ENCODE assay signal across 20 mouse cellular contexts in the genomic region with DNA sequence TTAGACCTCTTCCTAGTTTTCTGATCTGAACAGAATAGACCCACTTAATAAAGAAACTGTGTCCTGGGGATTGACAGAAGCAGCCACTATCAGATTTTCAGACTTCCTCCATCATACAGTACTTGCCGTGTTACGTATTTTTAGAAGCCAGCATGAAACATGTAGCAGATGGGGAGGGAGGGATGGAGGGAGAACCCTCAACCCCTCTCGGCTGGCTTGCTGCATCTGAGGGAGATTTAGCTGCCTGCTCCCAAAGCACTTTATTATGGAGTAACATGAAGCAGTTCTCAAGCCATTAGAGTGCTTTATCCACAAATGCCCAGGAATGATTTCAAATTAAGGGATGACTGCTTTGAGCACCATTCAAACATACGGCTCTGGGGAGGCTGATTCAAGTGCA.
DNase-seq lines count a peak whose midpoint lies in the region; ATAC-seq and TF ChIP-seq lines count a peak whose summit lies in the region.
"Had no signal": no experiment of that assay in that cellular context is flagged by ENCODE, and none has a peak within 500 bp of the region (broad histone marks: within the 10 kb centered on the region; RNA-seq: fewer than 3 reads in every experiment).

No protein-coding gene starts in this region.

- WGBS in forebrain, embryonic 14.5 days = 41% methylated on average over 4 of the region's 4 CpGs
- 33% methylated on average over 4 of the region's 4 CpGs for WGBS in forebrain, embryonic 15.5 days
- 50% methylated on average over 4 of the region's 4 CpGs for WGBS in midbrain, embryonic 13.5 days
- WGBS in midbrain, embryonic 16.5 days = 28% methylated on average over 4 of the region's 4 CpGs
- 28% methylated on average over 4 of the region's 4 CpGs for WGBS in forebrain, postnatal 0 days
- 61% methylated on average over 4 of the region's 4 CpGs for WGBS in kidney, embryonic 15.5 days

- no peak for ATAC-seq in forebrain, embryonic 14.5 days
- no peak for ATAC-seq in forebrain, embryonic 15.5 days (replicated peaks)
- 0 out of 2 replicates have a peak, but pooled peaks have one; percentile 40 for ATAC-seq in midbrain, embryonic 13.5 days
- ATAC-seq in midbrain, embryonic 16.5 days = no peak
- ATAC-seq in forebrain, postnatal 0 days = 0 out of 2 replicates have a peak, but pooled peaks have one; percentile 30
- no peak for ATAC-seq in kidney, embryonic 15.5 days (replicated peaks; ENCODE audit: low FRiP score)
- ATAC-seq: intestine, postnatal 0 days had no signal

- no peak for TF ChIP-seq CTCF in forebrain, postnatal 0 days (IDR thresholded peaks at IDR 0.05; ENCODE audit: low read depth)

- H3K4me1 ChIP-seq in forebrain, embryonic 14.5 days (ENCODE audit: control insufficient read depth, insufficient read depth, low read length) = 0 out of 2 replicates have a peak, but pooled peaks cover 7% of the 10 kb centered on the region
- peaks cover 9% of the 10 kb centered on the region; the same call in 1 of the 2 replicates for H3K4me1 ChIP-seq in forebrain, embryonic 15.5 days
- peaks cover 12% of the 10 kb centered on the region for H3K4me1 ChIP-seq in midbrain, embryonic 13.5 days (replicated peaks)
- H3K4me1 ChIP-seq in midbrain, embryonic 16.5 days (ENCODE audit: control insufficient read depth, insufficient read depth, low read length) = 0 out of 2 replicates have a peak, but pooled peaks cover 3% of the 10 kb centered on the region
- peaks cover 6% of the 10 kb centered on the region; the same call in 1 of the 2 replicates for H3K4me1 ChIP-seq in forebrain, postnatal 0 days (ENCODE audit: insufficient read depth)
- H3K4me1 ChIP-seq in kidney, embryonic 15.5 days = no peaks in the 10 kb centered on the region
- H3K4me1 ChIP-seq: liver, embryonic 13.5 days had no signal

- H3K36me3 ChIP-seq in forebrain, embryonic 14.5 days (ENCODE audit: control insufficient read depth, insufficient read depth, low read length) = no peaks in the 10 kb centered on the region
- H3K36me3 ChIP-seq in forebrain, embryonic 15.5 days = no peaks in the 10 kb centered on the region
- no peaks in the 10 kb centered on the region for H3K36me3 ChIP-seq in midbrain, embryonic 13.5 days
- no peaks in the 10 kb centered on the region for H3K36me3 ChIP-seq in midbrain, embryonic 16.5 days (ENCODE audit: control insufficient read depth, insufficient read depth, low read length)
- no peaks in the 10 kb centered on the region for H3K36me3 ChIP-seq in forebrain, postnatal 0 days (ENCODE audit: insufficient read depth)
- H3K36me3 ChIP-seq in kidney, embryonic 15.5 days = no peaks in the 10 kb centered on the region
- H3K36me3 ChIP-seq: liver, embryonic 13.5 days had no signal

- H3K4me3 ChIP-seq in forebrain, embryonic 14.5 days (ENCODE audit: low read depth, low read length) = no peak overlapping the region
- H3K4me3 ChIP-seq in forebrain, embryonic 15.5 days = no peak overlapping the region
- H3K4me3 ChIP-seq in midbrain, embryonic 13.5 days (replicated peaks) = no peak overlapping the region
- H3K4me3 ChIP-seq in midbrain, embryonic 16.5 days (ENCODE audit: low read depth, low read length) = no peak overlapping the region
- no peak overlapping the region for H3K4me3 ChIP-seq in forebrain, postnatal 0 days (ENCODE audit: low read depth, low read length)
- no peak overlapping the region for H3K4me3 ChIP-seq in kidney, embryonic 15.5 days (replicated peaks)
- H3K4me3 ChIP-seq: heart, adult 2 months; left cerebral cortex, adult 2 months; liver, embryonic 13.5 days had no signal

- no peaks in the 10 kb centered on the region for H3K9me3 ChIP-seq in forebrain, embryonic 14.5 days (replicated peaks; ENCODE audit: control insufficient read depth, low read length)
- no peaks in the 10 kb centered on the region for H3K9me3 ChIP-seq in forebrain, embryonic 15.5 days
- no peaks in the 10 kb centered on the region for H3K9me3 ChIP-seq in midbrain, embryonic 13.5 days
- no peaks in the 10 kb centered on the region for H3K9me3 ChIP-seq in midbrain, embryonic 16.5 days (replicated peaks; ENCODE audit: control insufficient read depth, low read length, poor library complexity, severe bottlenecking)
- H3K9me3 ChIP-seq in forebrain, postnatal 0 days (ENCODE audit: low read length) = no peaks in the 10 kb centered on the region
- no peaks in the 10 kb centered on the region for H3K9me3 ChIP-seq in kidney, embryonic 15.5 days (replicated peaks)
- H3K9me3 ChIP-seq: liver, embryonic 13.5 days had no signal

- no peak overlapping the region for H3K4me2 ChIP-seq in forebrain, embryonic 14.5 days (ENCODE audit: low read length)
- no peak overlapping the region for H3K4me2 ChIP-seq in forebrain, embryonic 15.5 days (replicated peaks)
- no peak overlapping the region for H3K4me2 ChIP-seq in midbrain, embryonic 13.5 days (replicated peaks)
- H3K4me2 ChIP-seq in midbrain, embryonic 16.5 days (ENCODE audit: low read length) = no peak overlapping the region
- no peak overlapping the region for H3K4me2 ChIP-seq in forebrain, postnatal 0 days (ENCODE audit: low read depth)
- no peak overlapping the region for H3K4me2 ChIP-seq in kidney, embryonic 15.5 days
- H3K4me2 ChIP-seq: liver, embryonic 13.5 days had no signal

- 0 out of 2 replicates have a peak overlapping the region, but pooled peaks have one; percentile 21 for H3K27ac ChIP-seq in forebrain, embryonic 14.5 days (ENCODE audit: low read depth, low read length)
- H3K27ac ChIP-seq in forebrain, embryonic 15.5 days (replicated peaks) = no peak overlapping the region; the same call in 1 of the 2 replicates
- H3K27ac ChIP-seq in midbrain, embryonic 13.5 days = 0 out of 2 replicates have a peak overlapping the region, but pooled peaks have one; percentile 19
- H3K27ac ChIP-seq in midbrain, embryonic 16.5 days (ENCODE audit: low read length) = no peak overlapping the region
- H3K27ac ChIP-seq in forebrain, postnatal 0 days (ENCODE audit: low read depth, low read length) = peak overlapping the region; percentile 40; the same call in 1 of the 2 replicates
- H3K27ac ChIP-seq in kidney, embryonic 15.5 days = no peak overlapping the region
- H3K27ac ChIP-seq: heart, adult 2 months; left cerebral cortex, adult 2 months; liver, embryonic 13.5 days had no signal

- peak; percentile 43 for DNase-seq in forebrain, embryonic 14.5 days (ENCODE audit: low spot score)
- no peak for DNase-seq in forebrain, postnatal 0 days
- no peak for DNase-seq in spleen, postnatal 4 days (ENCODE audit: low spot score in 2 of 2)
- DNase-seq: adrenal gland, adult 2 months; gastrocnemius, postnatal 36 days; heart, adult 2 months; kidney, postnatal 36 days; layer of hippocampus, adult 9-11 months; liver, embryonic 13.5 days; lung, adult 2 months; lung, postnatal 14 days; right cerebral cortex, postnatal 25 days; spleen, adult 18-20 months; thymus, postnatal 14 days had no signal

- no peaks in the 10 kb centered on the region for H3K27me3 ChIP-seq in forebrain, embryonic 14.5 days (replicated peaks; ENCODE audit: control insufficient read depth, insufficient read depth, low read length)
- no peaks in the 10 kb centered on the region for H3K27me3 ChIP-seq in forebrain, embryonic 15.5 days
- H3K27me3 ChIP-seq in midbrain, embryonic 13.5 days = no peaks in the 10 kb centered on the region
- no peaks in the 10 kb centered on the region for H3K27me3 ChIP-seq in midbrain, embryonic 16.5 days (ENCODE audit: control insufficient read depth, insufficient read depth, low read depth, low read length)
- no peaks in the 10 kb centered on the region for H3K27me3 ChIP-seq in forebrain, postnatal 0 days (ENCODE audit: insufficient read depth, low read length)
- H3K27me3 ChIP-seq in kidney, embryonic 15.5 days = no peaks in the 10 kb centered on the region
- H3K27me3 ChIP-seq: liver, embryonic 13.5 days had no signal

- H3K9ac ChIP-seq in forebrain, embryonic 14.5 days (ENCODE audit: low read length) = no peak overlapping the region
- no peak overlapping the region for H3K9ac ChIP-seq in forebrain, embryonic 15.5 days (replicated peaks)
- no peak overlapping the region for H3K9ac ChIP-seq in midbrain, embryonic 13.5 days (replicated peaks)
- no peak overlapping the region for H3K9ac ChIP-seq in midbrain, embryonic 16.5 days (ENCODE audit: low read depth, low read length)
- H3K9ac ChIP-seq in forebrain, postnatal 0 days = no peak overlapping the region
- H3K9ac ChIP-seq in kidney, embryonic 15.5 days = no peak overlapping the region
- H3K9ac ChIP-seq: liver, embryonic 13.5 days had no signal

Comparison
In these comparisons a context has a peak if more than half of its experiments do, and no peak if none do; other contexts are left out.
1. ATAC-seq: peak in midbrain, embryonic 13.5 days (single experiment) and forebrain, postnatal 0 days (single experiment); none in forebrain, embryonic 14.5 days (single experiment), forebrain, embryonic 15.5 days (single experiment), midbrain, embryonic 16.5 days (single experiment) and kidney, embryonic 15.5 days (single experiment).
2. H3K27ac ChIP-seq: peak in forebrain, embryonic 14.5 days (single experiment), midbrain, embryonic 13.5 days (single experiment) and forebrain, postnatal 0 days (single experiment); none in forebrain, embryonic 15.5 days (single experiment), midbrain, embryonic 16.5 days (single experiment) and kidney, embryonic 15.5 days (single experiment).